Mouse (Mus musculus): ENCODE measurements around the gene Tmem201. TPM values are rescaled to one million over a fixed set of nuclear protein-coding genes. Genes with fewer than 3 reads are reported as not detected.
"Not testable (repeated sequence)": the region's sequence is repeated elsewhere in the genome, so short reads cannot be mapped to it uniquely, and the experiment has no call there.

The Tmem201 gene
- polyA plus RNA-seq, 1 experiment from 2014 or later = 28.3 TPM

GRCm38 (mm10) chr4:149752836-149753235 lies 15.0 kb upstream of the Tmem201 start:
- H3K36me3 ChIP-seq (ENCODE audit: control insufficient read depth, insufficient read depth, low read length) = peaks cover 7% of the 10 kb centered on the region; the same call in 1 of the 2 replicates
- H3K27ac ChIP-seq (ENCODE audit: low read depth, low read length) = no peak overlapping the region
- no peaks in the 10 kb centered on the region for H3K27me3 ChIP-seq (ENCODE audit: control insufficient read depth, insufficient read depth, low read length)
- 0 out of 2 replicates have a peak, but pooled peaks cover 5% of the 10 kb centered on the region for H3K4me1 ChIP-seq (ENCODE audit: control insufficient read depth, insufficient read depth, low read length)
- WGBS = 76% methylated on average over 3 of the region's 3 CpGs
- H3K4me3 ChIP-seq (ENCODE audit: low read length) = no peak overlapping the region
- no peaks in the 10 kb centered on the region for H3K9me3 ChIP-seq (ENCODE audit: control insufficient read depth, low read length)
- no peak overlapping the region for H3K4me2 ChIP-seq (replicated peaks; ENCODE audit: low read depth, low read length)
- no peak overlapping the region for H3K9ac ChIP-seq (ENCODE audit: low read depth, low read length)
- no peak for ATAC-seq (ENCODE audit: low FRiP score, low TSS enrichment)

GRCm38 (mm10) chr4:149752124-149752799 lies 14.4 kb upstream of the Tmem201 start:
- H3K36me3 ChIP-seq (ENCODE audit: control insufficient read depth, insufficient read depth, low read length) = peaks cover 7% of the 10 kb centered on the region; the same call in 1 of the 2 replicates
- no peak overlapping the region for H3K4me3 ChIP-seq (ENCODE audit: low read length)
- no peak overlapping the region for H3K9ac ChIP-seq (ENCODE audit: low read depth, low read length)
- no peak overlapping the region for H3K27ac ChIP-seq (ENCODE audit: low read depth, low read length)
- no peaks in the 10 kb centered on the region for H3K27me3 ChIP-seq (ENCODE audit: control insufficient read depth, insufficient read depth, low read length)
- WGBS = 24% methylated on average over 17 of the region's 17 CpGs
- 0 out of 2 replicates have a peak, but pooled peaks cover 5% of the 10 kb centered on the region for H3K4me1 ChIP-seq (ENCODE audit: control insufficient read depth, insufficient read depth, low read length)
- peak; percentile 82; the same call in 1 of the 2 replicates for ATAC-seq (ENCODE audit: low FRiP score, low TSS enrichment)
- H3K4me2 ChIP-seq (replicated peaks; ENCODE audit: low read depth, low read length) = no peak overlapping the region
- H3K9me3 ChIP-seq (ENCODE audit: control insufficient read depth, low read length) = no peaks in the 10 kb centered on the region

- no peak for ATAC-seq (ENCODE audit: low FRiP score, low TSS enrichment)
- Histone ChIP-seq H3K9ac (ENCODE audit: low read depth, low read length) (no peak overlapping the region), H3K36me3 (ENCODE audit: control insufficient read depth, insufficient read depth, low read length) (peaks cover 9% of the 10 kb centered on the region; the same call in 1 of the 2 replicates), H3K9me3 (ENCODE audit: control insufficient read depth, low read length) (no peaks in the 10 kb centered on the region), H3K27ac (ENCODE audit: low read depth, low read length) (no peak overlapping the region), H3K4me2 (replicated peaks; ENCODE audit: low read depth, low read length) (no peak overlapping the region), H3K4me3 (ENCODE audit: low read length) (no peak overlapping the region), H3K27me3 (ENCODE audit: control insufficient read depth, insufficient read depth, low read length) (no peaks in the 10 kb centered on the region), H3K4me1 (ENCODE audit: control insufficient read depth, insufficient read depth, low read length) (0 out of 2 replicates have a peak, but pooled peaks cover 5% of the 10 kb centered on the region)
- 38% methylated on average over 5 of the region's 5 CpGs for WGBS
These were observed 12.8 kb upstream of the Tmem201 start for GRCm38 (mm10) chr4:149750671-149751070.

GRCm38 (mm10) chr4:149749663-149750015 lies 11.8 kb upstream of the Tmem201 start:
- H3K4me1 ChIP-seq (ENCODE audit: control insufficient read depth, insufficient read depth, low read length); H3K4me2 ChIP-seq (replicated peaks; ENCODE audit: low read depth, low read length); H3K9me3 ChIP-seq (ENCODE audit: control insufficient read depth, low read length); H3K27ac ChIP-seq (ENCODE audit: low read depth, low read length); H3K9ac ChIP-seq (ENCODE audit: low read depth, low read length); H3K27me3 ChIP-seq (ENCODE audit: control insufficient read depth, insufficient read depth, low read length); H3K4me3 ChIP-seq (ENCODE audit: low read length); ATAC-seq (ENCODE audit: low FRiP score, low TSS enrichment): not testable (repeated sequence)
- 90% methylated on average over 3 of the region's 3 CpGs for WGBS
- peaks cover 15% of the 10 kb centered on the region; the same call in 1 of the 2 replicates for H3K36me3 ChIP-seq (ENCODE audit: control insufficient read depth, insufficient read depth, low read length)

GRCm38 (mm10) chr4:149749003-149749662 lies 11.3 kb upstream of the Tmem201 start:
- no peak for ATAC-seq (ENCODE audit: low FRiP score, low TSS enrichment)
- H3K4me2 ChIP-seq (replicated peaks; ENCODE audit: low read depth, low read length) = no peak overlapping the region
- no peaks in the 10 kb centered on the region for H3K9me3 ChIP-seq (ENCODE audit: control insufficient read depth, low read length)
- WGBS = 54% methylated on average over 18 of the region's 18 CpGs
- H3K4me1 ChIP-seq (ENCODE audit: control insufficient read depth, insufficient read depth, low read length) = 0 out of 2 replicates have a peak, but pooled peaks cover 5% of the 10 kb centered on the region
- H3K4me3 ChIP-seq (ENCODE audit: low read length) = no peak overlapping the region
- no peaks in the 10 kb centered on the region for H3K27me3 ChIP-seq (ENCODE audit: control insufficient read depth, insufficient read depth, low read length)
- H3K9ac ChIP-seq (ENCODE audit: low read depth, low read length) = no peak overlapping the region
- peaks cover 13% of the 10 kb centered on the region; the same call in 1 of the 2 replicates for H3K36me3 ChIP-seq (ENCODE audit: control insufficient read depth, insufficient read depth, low read length)
- no peak overlapping the region for H3K27ac ChIP-seq (ENCODE audit: low read depth, low read length)

GRCm38 (mm10) chr4:149744119-149744518 lies 6.3 kb upstream of the Tmem201 start:
- H3K27ac ChIP-seq (ENCODE audit: low read depth, low read length) = no peak overlapping the region
- no peaks in the 10 kb centered on the region for H3K4me1 ChIP-seq (ENCODE audit: control insufficient read depth, insufficient read depth, low read length)
- H3K36me3 ChIP-seq (ENCODE audit: control insufficient read depth, insufficient read depth, low read length) = peaks cover 19% of the 10 kb centered on the region; the same call in 1 of the 2 replicates
- 56% methylated on average over 7 of the region's 7 CpGs for WGBS
- H3K9me3 ChIP-seq (ENCODE audit: control insufficient read depth, low read length) = no peaks in the 10 kb centered on the region
- ATAC-seq (ENCODE audit: low FRiP score, low TSS enrichment) = 0 out of 2 replicates have a peak, but pooled peaks have one; percentile 41
- H3K4me2 ChIP-seq (replicated peaks; ENCODE audit: low read depth, low read length) = no peak overlapping the region
- H3K4me3 ChIP-seq (ENCODE audit: low read length) = no peak overlapping the region
- H3K27me3 ChIP-seq (ENCODE audit: control insufficient read depth, insufficient read depth, low read length) = no peaks in the 10 kb centered on the region
- no peak overlapping the region for H3K9ac ChIP-seq (ENCODE audit: low read depth, low read length)

GRCm38 (mm10) chr4:149742011-149742530 lies 4.2 kb upstream of the Tmem201 start:
- no peak overlapping the region for H3K4me3 ChIP-seq (ENCODE audit: low read length)
- no peaks in the 10 kb centered on the region for H3K9me3 ChIP-seq (ENCODE audit: control insufficient read depth, low read length)
- H3K4me1 ChIP-seq (ENCODE audit: control insufficient read depth, insufficient read depth, low read length) = peaks cover 3% of the 10 kb centered on the region; the same call in 1 of the 2 replicates
- H3K27me3 ChIP-seq (ENCODE audit: control insufficient read depth, insufficient read depth, low read length) = no peaks in the 10 kb centered on the region
- 93% methylated on average over 14 of the region's 14 CpGs for WGBS
- no peak overlapping the region for H3K27ac ChIP-seq (ENCODE audit: low read depth, low read length)
- no peak overlapping the region for H3K4me2 ChIP-seq (replicated peaks; ENCODE audit: low read depth, low read length)
- no peak for ATAC-seq (ENCODE audit: low FRiP score, low TSS enrichment)
- peaks cover 19% of the 10 kb centered on the region; the same call in 1 of the 2 replicates for H3K36me3 ChIP-seq (ENCODE audit: control insufficient read depth, insufficient read depth, low read length)
- no peak overlapping the region for H3K9ac ChIP-seq (ENCODE audit: low read depth, low read length)

- 76% methylated on average over 7 of the region's 7 CpGs for WGBS
- ATAC-seq (ENCODE audit: low FRiP score, low TSS enrichment) = no peak
- no peaks in the 10 kb centered on the region for H3K9me3 ChIP-seq (ENCODE audit: control insufficient read depth, low read length)
- peaks cover 16% of the 10 kb centered on the region for H3K4me1 ChIP-seq (ENCODE audit: control insufficient read depth, insufficient read depth, low read length)
- no peak overlapping the region for H3K27ac ChIP-seq (ENCODE audit: low read depth, low read length)
- no peak overlapping the region for H3K9ac ChIP-seq (ENCODE audit: low read depth, low read length)
- H3K27me3 ChIP-seq (ENCODE audit: control insufficient read depth, insufficient read depth, low read length) = no peaks in the 10 kb centered on the region
- H3K4me3 ChIP-seq (ENCODE audit: low read length) = no peak overlapping the region
- H3K4me2 ChIP-seq (replicated peaks; ENCODE audit: low read depth, low read length) = no peak overlapping the region
- peaks cover 18% of the 10 kb centered on the region; the same call in 1 of the 2 replicates for H3K36me3 ChIP-seq (ENCODE audit: control insufficient read depth, insufficient read depth, low read length)
These were observed 2.5 kb upstream of the Tmem201 start for GRCm38 (mm10) chr4:149740301-149740700.

GRCm38 (mm10) chr4:149739478-149739877 lies 1.6 kb upstream of the Tmem201 start:
- 81% methylated on average over 5 of the region's 5 CpGs for WGBS

More at GRCm38 (mm10) chr4:149739478-149739877, 1.6 kb upstream of the Tmem201 start:
- Histone ChIP-seq H3K27ac (ENCODE audit: low read depth, low read length) (no peak overlapping the region), H3K9ac (ENCODE audit: low read depth, low read length) (no peak overlapping the region), H3K4me2 (replicated peaks; ENCODE audit: low read depth, low read length) (no peak overlapping the region), H3K4me1 (ENCODE audit: control insufficient read depth, insufficient read depth, low read length) (peaks cover 24% of the 10 kb centered on the region), H3K27me3 (ENCODE audit: control insufficient read depth, insufficient read depth, low read length) (no peaks in the 10 kb centered on the region), H3K9me3 (ENCODE audit: control insufficient read depth, low read length) (no peaks in the 10 kb centered on the region), H3K4me3 (ENCODE audit: low read length) (no peak overlapping the region), H3K36me3 (ENCODE audit: control insufficient read depth, insufficient read depth, low read length) (peaks cover 12% of the 10 kb centered on the region; the same call in 1 of the 2 replicates)
- ATAC-seq (ENCODE audit: low FRiP score, low TSS enrichment) = no peak
